Mouse (Mus musculus): ENCODE measurements around the gene Xrcc4.

DNA sequence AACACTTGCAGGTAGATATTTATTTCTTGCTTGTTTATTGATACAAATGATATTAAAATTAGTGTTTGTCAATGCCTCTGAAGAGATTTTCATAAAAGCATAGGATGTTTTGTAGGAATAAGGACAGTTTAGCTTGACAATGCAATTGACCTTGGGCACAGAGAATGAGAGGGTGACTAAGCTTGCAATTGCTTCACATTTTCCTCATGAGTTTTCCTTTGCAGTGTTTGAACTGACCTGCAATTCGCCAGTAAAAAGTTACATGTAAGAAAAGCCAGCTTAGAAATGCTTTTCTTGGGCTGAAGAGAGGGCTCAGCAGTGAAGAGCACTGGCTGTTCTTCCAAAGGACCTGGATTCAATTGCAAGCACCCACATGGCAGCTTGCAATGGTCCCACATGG, 312.3 kb downstream of the Xrcc4 start:
- no peak for TF ChIP-seq CTCF (conservative IDR thresholded peaks at IDR 0.05; ENCODE audit: insufficient read depth, insufficient read length, low read depth, low read length)
- TF ChIP-seq POLR2A (IDR thresholded peaks at IDR 0.05; ENCODE audit: low read depth, low read length): no peak

All from kidney, adult 2 months (tissue).